Mouse (Mus musculus) left cerebral cortex, postnatal 36 days (tissue): Measurements from ENCODE around the gene Nphs1. TPM values are rescaled to one million over a fixed set of nuclear protein-coding genes. Genes with fewer than 3 reads are reported as not detected.

ENCODE experiments used
- DNase-seq, 2 experiments: peaks; one replicate each; pipeline ENCODE4 v3.0.0; 2021 to 2022; ENCODE audit warnings: low spot score in 2 of 2, mixed read lengths in 1 of 2
- intact Hi-C: fragments of 180-260 bp; cut with DNase I; formaldehyde crosslinking; loops from one replicate; pipeline ENCODE4 v1.15.1; 2025
- total RNA-seq, 2 experiments: library from RNA; stranded (reverse); gene quantifications; 2 replicates each; pipeline ENCODE4 v1.2.3; 2021

The Nphs1 gene
- total RNA-seq: under 1 TPM; 0.99 to 1.00 TPM

DNA sequence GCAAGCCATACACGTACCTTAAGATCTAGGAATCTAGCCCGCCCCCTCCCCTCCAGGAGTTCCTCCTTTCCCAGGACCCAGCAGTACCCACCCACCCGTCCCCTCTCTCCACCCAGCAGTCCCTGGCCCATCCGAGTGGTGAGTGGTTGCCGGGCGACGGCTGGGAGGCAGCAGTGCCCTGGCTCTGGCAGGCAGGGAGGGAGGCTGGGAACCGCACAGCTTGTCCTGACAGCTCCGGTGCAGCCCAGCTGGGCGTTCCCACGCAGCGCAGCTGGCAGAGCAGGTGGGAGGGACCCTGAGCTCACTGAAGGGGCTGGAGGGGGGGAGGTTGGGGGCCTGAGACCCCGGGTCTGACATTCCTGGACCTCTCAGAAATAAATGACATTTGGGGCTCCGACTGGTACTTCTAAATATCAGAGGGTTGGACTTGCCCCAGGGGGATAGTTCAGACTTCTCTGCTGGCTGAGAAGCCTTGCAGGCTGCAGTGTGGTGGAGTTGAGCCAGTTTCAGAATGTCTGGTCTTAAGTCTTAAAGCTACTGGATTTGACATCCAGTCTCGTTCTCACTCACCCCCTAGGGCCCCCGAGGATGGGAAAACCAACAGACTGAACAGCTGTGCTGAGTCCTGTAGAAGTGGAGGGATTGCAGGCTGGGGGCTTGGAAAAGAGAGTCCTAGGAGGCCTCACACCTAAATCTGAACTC, at the start of gene Nphs1, which contains the start of gene Kirrel2:
Gene Nphs1 (plus strand): TSS at position 687 of the 702 bp plus-strand sequence.
Gene Kirrel2 (minus strand): TSS at position 62 of the 702 bp plus-strand sequence.
- intact Hi-C loops: no loop called here
- peak; percentile 74 to 77 for DNase-seq

DNA sequence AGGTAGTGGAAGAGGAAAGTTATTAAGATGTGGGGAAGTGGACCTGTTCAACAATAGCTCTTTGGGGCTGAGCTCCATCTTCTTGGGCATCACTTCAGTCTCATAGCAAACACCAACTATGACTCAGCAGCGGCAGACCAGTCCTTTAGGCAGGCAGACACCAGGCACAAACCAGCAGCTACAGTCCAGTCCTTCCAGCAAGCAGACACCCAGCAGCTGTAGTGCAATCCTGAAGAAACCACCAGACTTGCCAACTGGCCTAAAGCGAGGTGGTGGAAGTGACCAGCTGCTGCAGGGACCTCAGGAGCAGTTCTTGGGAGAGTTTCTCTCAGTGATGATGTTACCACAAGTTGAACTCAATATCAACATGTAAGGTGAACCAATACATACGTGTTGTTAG, 49.5 kb upstream of the Nphs1 start:
- DNase-seq: no peak

GRCm38 (mm10) chr7:30409789-30410188, 48.3 kb upstream of the Nphs1 start:
- intact Hi-C loops: no loop called here
- no peak for DNase-seq

More for the DNA sequence above, 49.5 kb upstream of the Nphs1 start:
- intact Hi-C loops: no loop called here

- no peak for DNase-seq
- intact Hi-C loops: no loop called here
Measured at GRCm38 (mm10) chr7:30411023-30411422, 47.1 kb upstream of the Nphs1 start.

- no peak for DNase-seq
- intact Hi-C loops: no loop called here
Measured at GRCm38 (mm10) chr7:30412735-30413147, 45.4 kb upstream of the Nphs1 start.

GRCm38 (mm10) chr7:30413596-30413995, 44.5 kb upstream of the Nphs1 start, which contains the start of gene Tyrobp:
TSS of gene Tyrobp (plus strand) at chr7:30413760.
- no peak for DNase-seq
- intact Hi-C loops: no loop called here

- intact Hi-C loops: no loop called here
- DNase-seq: no peak
Measured at GRCm38 (mm10) chr7:30417856-30418255, 40.3 kb upstream of the Nphs1 start.

GRCm38 (mm10) chr7:30419561-30420499, 38.3 kb upstream of the Nphs1 start, which contains the start of gene Hcst:
TSS of gene Hcst (minus strand) at chr7:30419854.
- intact Hi-C loops: no loop called here
- no peak for DNase-seq

- no peak for DNase-seq
- intact Hi-C loops: no loop called here
Measured at GRCm38 (mm10) chr7:30420673-30421072, 37.4 kb upstream of the Nphs1 start.

GRCm38 (mm10) chr7:30421175-30421889, 36.8 kb upstream of the Nphs1 start, which contains the start of gene Nfkbid:
TSS of gene Nfkbid (plus strand) at chr7:30421732.
- intact Hi-C loops: no loop called here
- peak; percentile 54 to 57 for DNase-seq

- DNase-seq: peak; percentile 92 to 96
- intact Hi-C loops: loop anchor here (2.0 kb wide), 1 partner anchor 49 kb away; no protein-coding TSS in a partner anchor
Measured at GRCm38 (mm10) chr7:30421890-30422435, 36.2 kb upstream of the Nphs1 start.

DNA sequence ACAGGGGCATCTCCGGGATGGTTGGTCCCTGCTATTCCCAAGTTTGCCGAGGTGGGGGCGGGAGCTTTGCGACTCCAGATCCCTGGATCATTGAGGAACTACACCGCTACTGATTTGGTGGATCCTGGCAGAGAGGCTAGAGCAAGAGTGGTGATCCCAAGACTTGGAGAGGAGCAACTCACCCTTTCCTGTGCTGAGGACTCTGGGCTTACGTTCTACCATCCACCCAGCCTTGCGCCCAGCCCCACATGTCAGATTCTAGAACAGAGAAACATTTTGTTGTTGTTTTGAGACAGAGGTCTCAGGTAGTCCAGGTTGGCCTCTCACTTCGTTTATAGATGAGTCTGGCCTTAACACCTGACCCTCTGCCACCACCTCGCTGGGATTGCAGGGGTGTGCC, 35.6 kb upstream of the Nphs1 start:
- intact Hi-C loops: loop anchor here (2.0 kb wide), 1 partner anchor 50 kb away; no protein-coding TSS in a partner anchor
- no peak for DNase-seq

- peak; percentile 66 to 68 for DNase-seq
- intact Hi-C loops: loop anchor here (1.0 to 2.0 kb wide), 2 partner anchors 50 to 60 kb away; no protein-coding TSS in a partner anchor
Measured at GRCm38 (mm10) chr7:30423071-30423641, 35.0 kb upstream of the Nphs1 start.

DNA sequence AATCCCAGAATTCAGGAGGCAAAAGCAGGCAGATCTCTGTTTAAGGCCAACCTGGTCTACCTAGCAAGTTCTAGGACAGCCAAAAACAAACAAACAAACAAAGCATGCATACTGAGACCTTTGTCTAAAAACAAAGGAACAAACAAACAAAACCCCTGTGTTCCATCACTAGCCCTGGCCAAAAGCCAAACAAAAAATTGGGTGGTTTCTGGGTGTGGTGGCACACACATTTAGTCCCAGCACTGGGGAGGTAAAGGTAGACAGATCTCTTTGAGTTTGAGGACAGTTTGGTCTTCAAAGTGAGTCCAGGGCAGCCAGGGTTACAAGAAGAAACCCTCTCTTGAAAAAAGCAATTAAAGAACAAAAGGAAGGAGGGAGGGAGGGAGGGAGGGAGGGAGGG, 28.8 kb upstream of the Nphs1 start:
- intact Hi-C loops: no loop called here

GRCm38 (mm10) chr7:30430191-30430590, 27.9 kb upstream of the Nphs1 start:
- intact Hi-C loops: no loop called here
- no peak for DNase-seq

More for the DNA sequence above, 28.8 kb upstream of the Nphs1 start:
- DNase-seq: no peak

GRCm38 (mm10) chr7:30431793-30432192, 26.3 kb upstream of the Nphs1 start:
- intact Hi-C loops: loop anchor here (2.0 kb wide), 2 partner anchors 59 to 95 kb away; no protein-coding TSS in a partner anchor
- DNase-seq: peak; percentile 80 to 85

DNA sequence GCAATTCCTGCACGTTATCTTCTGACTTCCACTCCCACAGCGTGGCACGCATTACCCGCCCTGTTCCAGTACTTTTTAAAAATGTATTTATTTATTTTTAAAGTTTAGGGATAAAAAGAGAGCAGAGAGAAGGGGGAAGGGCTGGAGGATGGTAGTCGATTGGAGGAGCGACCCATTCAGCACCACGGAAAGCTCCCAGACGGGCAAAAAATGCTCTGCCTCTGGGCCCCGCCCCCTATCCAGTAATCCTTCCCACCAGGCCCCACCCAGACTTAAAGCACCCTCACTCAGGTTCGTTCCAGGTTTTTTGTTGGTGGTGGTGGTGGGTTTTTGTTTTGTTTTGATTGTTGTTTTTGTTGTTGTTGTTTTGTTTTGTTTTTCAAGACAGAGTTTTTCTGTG, 23.9 kb upstream of the Nphs1 start:
- DNase-seq: no peak
- intact Hi-C loops: no loop called here

DNA sequence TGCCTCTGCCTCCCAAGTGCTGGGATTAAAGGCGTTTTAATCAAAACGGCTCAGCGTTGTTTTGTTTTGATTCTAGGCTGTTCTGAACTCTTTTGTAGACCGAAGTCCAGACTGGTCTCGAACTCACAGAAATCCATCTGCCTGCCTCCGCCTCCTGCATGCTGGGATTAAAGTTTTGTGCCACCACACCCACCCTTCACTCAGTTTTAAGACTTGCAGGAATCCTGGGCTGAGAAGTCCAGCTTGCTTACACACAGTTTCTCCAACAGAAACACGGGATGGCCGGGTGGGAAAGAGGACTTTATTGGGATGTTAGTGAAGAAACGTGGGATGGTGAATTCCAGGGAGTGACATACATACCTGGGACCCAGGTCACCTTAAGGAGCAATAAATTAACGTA, 23.4 kb upstream of the Nphs1 start:
- DNase-seq: no peak
- intact Hi-C loops: no loop called here

DNA sequence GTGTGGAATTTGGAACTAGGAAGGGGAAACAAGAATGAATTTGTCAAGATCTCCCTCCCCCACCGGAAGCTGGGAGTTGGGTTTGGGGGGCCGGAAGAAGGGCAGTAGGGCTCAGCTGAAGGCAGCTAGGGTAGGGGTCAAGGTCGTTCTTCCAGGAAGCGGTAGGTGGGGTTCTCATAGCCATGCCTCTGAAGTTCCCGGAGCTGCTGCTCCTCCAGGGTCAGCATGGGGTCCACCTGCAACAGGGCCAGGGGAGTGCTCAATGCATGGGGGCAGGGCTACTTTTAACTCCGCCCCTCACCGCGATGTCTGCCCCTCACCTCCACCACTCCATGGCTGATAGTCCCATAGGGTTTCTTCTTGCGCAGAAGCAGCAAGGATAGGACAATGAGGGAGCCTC, 23.0 kb upstream of the Nphs1 start:
- intact Hi-C loops: no loop called here
- DNase-seq: no peak
